Mouse (Mus musculus): Measurements from ENCODE around the gene Rbm4. TPM values are rescaled to one million over a fixed set of nuclear protein-coding genes. Genes with fewer than 3 reads are reported as not detected.

Rbm4 gene
- total and polyA plus RNA-seq, 3 experiments, result 47.3 to 73.2 (median 68.3) TPM

DNA sequence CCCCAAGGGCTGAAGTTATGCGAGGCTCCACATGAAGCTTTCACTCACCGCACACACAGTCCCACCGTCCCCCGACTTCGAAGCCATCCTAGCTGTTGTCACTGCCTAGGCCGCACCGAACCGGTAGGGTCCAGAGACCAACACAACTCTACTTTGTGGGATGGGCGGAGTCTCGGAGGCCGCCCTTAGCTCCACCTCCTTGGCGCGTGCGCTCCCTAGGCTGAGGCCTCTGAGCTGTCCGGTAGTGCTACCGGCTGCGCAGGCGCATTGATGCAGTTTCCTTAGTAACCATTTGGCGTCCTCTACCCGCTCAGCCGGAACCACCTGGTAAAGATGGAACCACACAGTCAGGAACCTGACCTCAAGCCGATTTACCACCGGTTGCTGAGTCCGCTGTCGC is 45.4 kb upstream of the Rbm4 start, which contains the start of the genes Ccs and Ccdc87:
Gene Ccs (minus strand): TSS at position 184 of the 400 bp plus-strand sequence.
Gene Ccdc87 (plus strand): TSS at position 218 of the 400 bp plus-strand sequence.
- Histone ChIP-seq H3K79me2 (replicated peaks; ENCODE audit: control insufficient read depth, extremely low read depth, insufficient read depth, poor library complexity, severe bottlenecking) (no peaks in the 10 kb centered on the region), H3K4me1 (ENCODE audit: control insufficient read depth in 1 of 2, insufficient read depth in 2 of 2) (peaks cover 6 to 19% of the 10 kb centered on the region in 2 experiments; a peak in 3 of 4 replicates), H3K4me2 (ENCODE audit: insufficient read depth, low read depth, poor library complexity, severe bottlenecking) (peak within 1 kb of the TSS; percentile 88), H3K36me3 (replicated peaks in 1 of 2; ENCODE audit: control insufficient read depth in 1 of 2, insufficient read depth in 1 of 2, low read length in 1 of 2) (peaks cover 5 to 22% of the 10 kb centered on the region in 2 experiments), H3K9ac (ENCODE audit: insufficient read depth, low read depth) (peak within 1 kb of the TSS; percentile 83), H3K27me3 (replicated peaks) (peaks cover 40% of the 10 kb centered on the region), H3K27ac (ENCODE audit: insufficient read depth, low read depth) (no peak within 1 kb of the TSS), H3K4me3 (replicated peaks in 1 of 3; ENCODE audit: low read depth in 2 of 3, low read length in 2 of 3, poor library complexity in 1 of 3) (peak within 1 kb of the TSS; percentile 76 to 81 (median 76)), H3K9me3 (replicated peaks; ENCODE audit: low read length) (no peaks in the 10 kb centered on the region)
- TF ChIP-seq MXI1 (IDR thresholded peaks at IDR 0.05; ENCODE audit: low read depth, low read length) (peak; percentile 98), SIN3A (IDR thresholded peaks at IDR 0.05; ENCODE audit: low read length) (peak; percentile 100), KAT2A (IDR thresholded peaks at IDR 0.05; ENCODE audit: insufficient replicate concordance, low read length) (0 out of 2 replicates have a peak, but pooled peaks have one; percentile 42), E2F4 (IDR thresholded peaks at IDR 0.05; ENCODE audit: insufficient replicate concordance, low read depth, low read length) (peak; percentile 43; the same call in 1 of the 2 replicates), ZMIZ1 (IDR thresholded peaks at IDR 0.05; ENCODE audit: low read depth, low read length) (peak; percentile 38; the same call in 1 of the 2 replicates), EP300 (IDR thresholded peaks at IDR 0.05; ENCODE audit: low read length) (no peak; the same call in 1 of the 2 replicates), TBP (conservative IDR thresholded peaks at IDR 0.05; ENCODE audit: low read depth, low read length) (0 out of 2 replicates have a peak, but pooled peaks have one; percentile 46), BHLHE40 (IDR thresholded peaks at IDR 0.05; ENCODE audit: low read depth, low read length) (peak; percentile 64; the same call in 1 of the 2 replicates), NELFE (IDR thresholded peaks at IDR 0.05; ENCODE audit: low read depth, low read length) (peak; percentile 80), ELF1 (IDR thresholded peaks at IDR 0.05; ENCODE audit: low read depth, low read length) (peak; percentile 83), IRF4 (IDR thresholded peaks at IDR 0.05; ENCODE audit: low read depth, low read length) (peak; percentile 41; the same call in 1 of the 2 replicates), CHD2 (IDR thresholded peaks at IDR 0.05; ENCODE audit: low read length) (no peak), UBTF (IDR thresholded peaks at IDR 0.05; ENCODE audit: low read depth, low read length) (no peak), CHD1 (IDR thresholded peaks at IDR 0.05; ENCODE audit: low read depth, low read length) (no peak), TCF12 (IDR thresholded peaks at IDR 0.05; ENCODE audit: low read depth, low read length) (peak; percentile 64), POLR2AphosphoS2 (IDR thresholded peaks at IDR 0.05; ENCODE audit: low read depth, low read length) (peak; percentile 53; the same call in 1 of the 2 replicates), NRF1 (IDR thresholded peaks at IDR 0.05; ENCODE audit: low read depth, low read length) (peak; percentile 99), POLR2A (IDR thresholded peaks at IDR 0.05; ENCODE audit: low read depth, low read length) (peak; percentile 80), MAX (IDR thresholded peaks at IDR 0.05; ENCODE audit: low read length) (peak; percentile 70), CTCF (conservative IDR thresholded peaks at IDR 0.05 in 1 of 2, IDR thresholded peaks at IDR 0.05 in 1 of 2; ENCODE audit: low read depth in 2 of 2, low read length in 2 of 2) (no peak), JUN (IDR thresholded peaks at IDR 0.05; ENCODE audit: insufficient read depth, low read depth, low read length) (no peak), HCFC1 (IDR thresholded peaks at IDR 0.05; ENCODE audit: low read depth, low read length) (peak; percentile 67)
- DNase-seq (ENCODE audit: extremely low read depth), result peak; percentile 97
- in situ Hi-C loops (cut with MboI; ENCODE audit: low pct_ligation_motif_present, low pct_unique_long_range_greater_than_20kb, low sequenced_read_pairs) (no loop called here), dilution Hi-C loops (cut with MboI; ENCODE audit: extremely low pct_ligation_motif_present, extremely low pct_unique_long_range_greater_than_20kb, low sequenced_read_pairs) (no loop called here)

All from CH12.LX (cell line).